Mouse (Mus musculus): ENCODE data around the gene Atxn7.
A peak's percentile ranks its signal among the peaks of the same experiment; 100 is the strongest.

Gene Atxn7

GRCm38 (mm10) chr14:14120230-14121096 is 159.2 kb downstream of the Atxn7 start, which contains the start of gene Psmd6:
Psmd6 (minus strand) TSS chr14:14120984.
- peak; percentile 92 for DNase-seq (ENCODE audit: low spot score in 2 of 2)
